Mouse (Mus musculus) spleen, adult 2 months (tissue): ENCODE data around the gene Sclt1. TPM values are rescaled to one million over a fixed set of nuclear protein-coding genes. Genes with fewer than 3 reads are reported as not detected.

Source experiments
- DNase-seq, 2 experiments: peaks; one replicate each; pipeline versions ENCODE4 v3.0.0 to v3.0.0-alpha.2; 2012 to 2021; ENCODE audit warnings: low spot score in 2 of 2, low read depth in 1 of 2
- H3K27ac ChIP-seq: fragments of 200-500 bp; 2 replicates; pipeline ENCODE4 v1.5.1; 2012; ENCODE audit warnings: low read length, inconsistent platforms; ENCODE audit not compliant: insufficient read depth
- H3K27me3 ChIP-seq: fragments of 200-500 bp; 2 replicates; pipeline ENCODE4 v1.6.1; 2012; ENCODE audit warnings: mild to moderate bottlenecking, moderate library complexity, low read length, inconsistent platforms; ENCODE audit not compliant: control insufficient read depth, insufficient read depth
- H3K36me3 ChIP-seq: fragments of 200-500 bp; 2 replicates; pipeline ENCODE4 v1.6.1; 2012; ENCODE audit warnings: mild to moderate bottlenecking, low read length, inconsistent platforms; ENCODE audit not compliant: control insufficient read depth, insufficient read depth
- H3K4me1 ChIP-seq: fragments of 200-500 bp; 2 replicates; pipeline ENCODE4 v1.6.1; 2011; ENCODE audit warnings: inconsistent platforms; ENCODE audit not compliant: control insufficient read depth, insufficient read depth, insufficient read length
- H3K4me3 ChIP-seq: fragments of 200-500 bp; 2 replicates; pipeline ENCODE4 v1.5.1; 2011; ENCODE audit warnings: mild to moderate bottlenecking, inconsistent platforms; ENCODE audit not compliant: insufficient read depth, insufficient read length; ENCODE audit errors: extremely low read depth
- CTCF ChIP-seq: fragments of 200-500 bp; IDR thresholded peaks from 2 replicates; pipeline ENCODE4 v1.5.1; 2011; ENCODE audit warnings: mild to moderate bottlenecking, inconsistent platforms; ENCODE audit not compliant: insufficient read depth, insufficient read length, insufficient replicate concordance; ENCODE audit errors: extremely low read depth
- POLR2A ChIP-seq: fragments of 200-500 bp; IDR thresholded peaks from 2 replicates; pipeline ENCODE4 v1.6.1; 2011; ENCODE audit warnings: low read depth, low read length, inconsistent platforms
- WGBS: fragments of 180-500 bp; shearing (Covaris S2); methylation state at CpG from one replicate; pipeline ENCODE4 v1.1.7; 2018; 5-methylcytosine and 5-hydroxymethylcytosine counted together
- polyA plus RNA-seq: library from polyadenylated mRNA; depleted of rRNA; stranded (reverse); fragments of >200 nt; gene quantifications from 2 replicates; pipeline ENCODE4 v1.2.3, GENCODE M21; 2012

Sclt1 gene
- polyA plus RNA-seq, 1 experiment, result 4.0 TPM

DNA sequence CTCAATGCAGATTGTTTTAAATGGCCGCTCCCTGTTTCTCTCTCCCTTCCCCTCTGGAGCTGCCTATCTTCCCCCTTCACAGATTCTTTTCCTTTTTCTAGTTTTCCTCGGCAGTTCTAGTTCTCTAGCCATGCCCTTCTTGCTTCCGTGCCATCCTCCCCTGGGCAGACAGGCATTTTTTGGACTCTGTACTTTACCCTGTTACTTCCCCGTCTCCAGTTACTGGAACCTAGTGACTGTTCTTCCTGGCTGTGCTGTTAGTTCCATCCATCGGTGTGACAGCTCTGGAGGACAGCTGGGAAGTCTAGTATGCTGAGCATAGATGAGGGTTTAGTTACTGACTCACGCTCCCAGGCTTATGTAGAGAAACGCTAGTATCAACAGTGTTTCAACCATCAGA lies 121.3 kb downstream of the Sclt1 start:
- TF ChIP-seq CTCF, result no peak
- no peak for TF ChIP-seq POLR2A

DNA sequence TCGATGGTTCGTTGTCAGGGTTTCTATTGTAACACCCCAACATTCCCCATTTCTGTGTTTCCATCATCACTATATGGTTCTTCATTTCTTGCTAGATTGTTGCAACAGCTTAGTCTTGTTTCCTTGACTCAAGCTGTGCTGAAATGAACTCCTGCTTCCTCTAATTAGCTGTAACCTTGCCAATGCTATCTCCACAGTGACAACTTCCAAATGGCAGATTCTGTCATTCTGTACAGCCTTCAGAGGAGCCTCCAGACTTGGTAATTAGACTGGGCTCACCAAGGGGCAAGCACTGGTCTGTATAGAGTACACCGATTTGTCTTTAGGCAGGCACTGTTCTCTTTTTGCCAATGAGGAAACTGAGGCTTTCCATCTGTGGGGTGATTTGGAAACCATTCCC lies 123.8 kb downstream of the Sclt1 start:
- no peak for DNase-seq
- Histone ChIP-seq H3K27me3 (no peaks in the 10 kb centered on the region), H3K27ac (no peak overlapping the region), H3K4me3 (no peak overlapping the region), H3K36me3 (peaks cover 4% of the 10 kb centered on the region), H3K4me1 (no peaks in the 10 kb centered on the region)
- TF ChIP-seq CTCF (no peak), POLR2A (no peak)
- 89% methylated on average over 3 of the region's 3 CpGs for WGBS

More for the DNA sequence above, 121.3 kb downstream of the Sclt1 start:
- Histone ChIP-seq H3K4me1 (no peaks in the 10 kb centered on the region), H3K4me3 (no peak overlapping the region), H3K27me3 (no peaks in the 10 kb centered on the region), H3K27ac (no peak overlapping the region), H3K36me3 (no peaks in the 10 kb centered on the region)
- DNase-seq, result no peak
- 92% methylated on average over 7 of the region's 7 CpGs for WGBS

GRCm38 (mm10) chr3:41618036-41618435 lies 124.3 kb downstream of the Sclt1 start:
- no peak overlapping the region for H3K4me3 ChIP-seq
- TF ChIP-seq POLR2A (no peak), CTCF (no peak)
- no peak overlapping the region for H3K27ac ChIP-seq
- WGBS, result 88% methylated on average over 3 of the region's 3 CpGs
- no peak for DNase-seq
- no peaks in the 10 kb centered on the region for H3K4me1 ChIP-seq
- H3K27me3 ChIP-seq, result no peaks in the 10 kb centered on the region
- H3K36me3 ChIP-seq, result peaks cover 9% of the 10 kb centered on the region

GRCm38 (mm10) chr3:41614230-41614985 lies 127.9 kb downstream of the Sclt1 start:
- no peaks in the 10 kb centered on the region for H3K27me3 ChIP-seq
- H3K36me3 ChIP-seq, result peaks cover 29% of the 10 kb centered on the region
- no peak overlapping the region for H3K27ac ChIP-seq
- no peaks in the 10 kb centered on the region for H3K4me1 ChIP-seq
- no peak for DNase-seq
- no peak for TF ChIP-seq POLR2A
- no peak for TF ChIP-seq CTCF
- no peak overlapping the region for H3K4me3 ChIP-seq
- 97% methylated on average over 5 of the region's 5 CpGs for WGBS

GRCm38 (mm10) chr3:41613706-41614105 lies 128.6 kb downstream of the Sclt1 start:
- no peak overlapping the region for H3K4me3 ChIP-seq
- H3K27me3 ChIP-seq, result no peaks in the 10 kb centered on the region
- peaks cover 31% of the 10 kb centered on the region for H3K36me3 ChIP-seq
- no peaks in the 10 kb centered on the region for H3K4me1 ChIP-seq
- H3K27ac ChIP-seq, result no peak overlapping the region
- DNase-seq, result no peak
- WGBS, result 95% methylated on average over 9 of the region's 9 CpGs
- no peak for TF ChIP-seq POLR2A
- no peak for TF ChIP-seq CTCF

DNA sequence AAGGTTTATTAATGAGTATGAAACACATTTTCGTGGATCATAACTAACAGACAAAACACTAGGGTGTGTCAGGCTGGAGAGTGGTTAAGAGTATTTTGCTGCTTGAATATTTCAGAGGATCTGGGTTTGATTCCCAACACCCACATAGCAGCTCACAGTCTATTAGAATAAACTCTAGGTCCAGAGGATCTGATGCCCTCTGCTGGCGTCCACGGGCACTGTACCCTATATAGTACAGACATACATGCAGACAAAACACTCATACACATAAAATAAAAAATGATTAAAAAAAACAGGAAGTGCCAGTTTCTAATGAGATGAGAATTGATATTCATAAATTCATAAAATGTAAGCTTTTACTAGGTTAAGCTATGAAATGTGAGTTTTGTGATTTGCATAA lies 130.1 kb downstream of the Sclt1 start:
- no peak for TF ChIP-seq POLR2A
- no peak for TF ChIP-seq CTCF
- no peak for DNase-seq
- H3K27ac ChIP-seq, result no peak overlapping the region
- H3K4me1 ChIP-seq, result no peaks in the 10 kb centered on the region
- H3K4me3 ChIP-seq, result no peak overlapping the region
- WGBS, result 95% methylated on average over 3 of the region's 3 CpGs
- peaks cover 33% of the 10 kb centered on the region for H3K36me3 ChIP-seq
- no peaks in the 10 kb centered on the region for H3K27me3 ChIP-seq

DNA sequence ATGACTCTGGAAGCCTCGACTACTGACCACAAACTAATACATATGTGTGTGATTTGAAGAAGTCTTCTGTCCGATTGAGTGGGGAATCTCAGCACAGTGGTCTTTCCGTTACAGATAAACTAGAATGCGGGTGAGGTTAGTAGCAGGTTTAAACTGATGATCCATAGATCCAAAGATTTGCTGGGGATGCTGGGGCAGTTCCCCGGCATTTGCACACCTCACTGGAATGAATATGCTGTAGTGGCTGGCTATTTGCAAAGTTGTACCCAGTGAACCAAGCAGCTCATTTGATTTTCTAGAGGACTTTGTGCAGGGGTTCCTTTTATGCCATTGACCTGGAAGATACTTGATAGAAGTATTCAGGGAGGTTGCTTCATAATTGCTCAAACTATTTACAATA lies 133.2 kb downstream of the Sclt1 start:
- Histone ChIP-seq H3K27me3 (no peaks in the 10 kb centered on the region), H3K27ac (no peak overlapping the region), H3K36me3 (peaks cover 47% of the 10 kb centered on the region), H3K4me3 (no peak overlapping the region), H3K4me1 (no peaks in the 10 kb centered on the region)
- no peak for TF ChIP-seq POLR2A
- no peak for TF ChIP-seq CTCF
- 91% methylated on average over 5 of the region's 5 CpGs for WGBS
- no peak for DNase-seq
